Mouse (Mus musculus) bone marrow, adult 2 months (tissue): ENCODE measurements around the gene Traip.

Source experiments
- CTCF ChIP-seq: fragments of 200-500 bp; IDR thresholded peaks from 2 replicates; pipeline ENCODE4 v1.5.1; 2011; ENCODE audit warnings: low read length, control low read depth; ENCODE audit not compliant: control insufficient read depth, insufficient read depth
- POLR2A ChIP-seq: fragments of 200-500 bp; IDR thresholded peaks from 2 replicates; pipeline ENCODE4 v1.6.1; 2011; ENCODE audit warnings: low read depth, mild to moderate bottlenecking, control low read depth, low read length, borderline replicate concordance; ENCODE audit not compliant: control insufficient read depth

- TF ChIP-seq CTCF (no peak), POLR2A (no peak)
These were observed 42.8 kb upstream of the Traip start for GRCm38 (mm10) chr9:107906967-107907800.
